Mouse (Mus musculus): ENCODE measurements around the gene Grb14. TPM values are rescaled to one million over a fixed set of nuclear protein-coding genes. Genes with fewer than 3 reads are reported as not detected.
A peak's percentile ranks its signal among the peaks of the same experiment; 100 is the strongest.

The Grb14 gene
- total RNA-seq, 4 experiments from 2014 or later = 20.7 to 27.8 (median 23.3) TPM

DNA sequence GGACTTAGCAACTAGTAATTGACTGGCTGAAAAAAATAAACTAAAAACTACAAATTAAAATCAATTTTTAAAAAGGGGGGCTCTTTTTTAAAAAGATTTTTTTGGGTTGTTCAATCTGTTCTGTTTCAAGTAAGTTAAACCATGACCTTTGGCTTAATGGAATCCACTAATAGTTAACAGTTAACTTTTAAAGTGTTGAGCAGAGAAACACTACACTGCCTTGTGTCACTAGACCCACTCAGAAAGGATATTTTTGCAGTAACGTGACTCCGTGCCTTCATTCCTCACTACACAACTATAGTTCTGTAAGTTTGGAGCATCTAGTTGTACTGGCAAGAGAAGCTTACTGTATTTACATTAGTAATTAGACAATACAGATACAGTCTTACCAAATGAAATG lies 50.2 kb downstream of the Grb14 start:
- DNase-seq (ENCODE audit: low spot score in 2 of 2) = no peak

DNA sequence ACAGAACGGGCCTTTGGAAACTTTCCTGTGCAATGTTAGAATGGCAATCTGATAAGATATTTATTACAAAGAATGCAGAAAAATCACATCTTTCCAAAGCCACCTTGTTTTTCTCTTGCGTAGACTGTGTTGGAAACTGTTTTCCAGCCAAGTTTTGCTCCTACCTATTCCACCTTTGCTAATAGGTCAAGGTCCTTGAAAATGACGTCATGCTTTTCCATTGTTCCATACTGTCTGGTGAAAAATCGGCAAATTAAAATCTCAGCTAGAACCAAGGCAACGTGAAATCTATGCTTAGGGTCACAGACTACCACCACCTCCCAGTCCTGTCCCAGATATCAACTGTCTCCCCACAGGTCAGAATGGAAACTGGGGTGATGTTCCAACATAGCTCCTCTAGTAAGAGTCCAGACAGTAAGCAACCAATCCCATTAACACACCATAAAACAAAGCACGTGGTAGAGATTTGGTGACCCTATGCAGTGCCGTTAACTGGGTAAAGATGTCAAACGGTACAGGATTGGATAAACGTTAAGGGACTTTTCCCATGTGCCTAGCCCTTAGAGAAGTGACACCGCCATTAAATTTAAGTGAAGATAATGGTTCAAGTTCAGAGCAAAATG lies 50.9 kb downstream of the Grb14 start:
- no peak for DNase-seq (ENCODE audit: low spot score in 2 of 2)

DNA sequence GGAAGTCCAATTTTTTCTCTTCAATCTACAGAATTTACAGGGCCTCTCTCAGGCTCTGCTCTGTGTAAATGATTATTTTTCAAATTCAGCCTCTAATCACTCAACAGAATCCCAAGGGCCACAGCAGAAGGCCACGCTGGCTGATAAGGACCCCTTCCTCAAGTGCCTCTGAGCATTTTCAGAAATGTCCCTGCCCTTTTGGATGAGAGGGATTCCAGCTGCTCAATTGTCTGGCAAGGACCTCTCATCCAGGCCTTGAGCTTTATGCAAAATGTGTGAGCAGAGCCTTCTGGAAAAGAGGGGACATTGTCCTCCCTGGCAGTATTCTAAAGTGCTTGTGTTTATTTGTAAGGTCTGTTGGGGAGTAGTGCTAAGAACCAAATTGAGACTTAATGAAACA lies 51.7 kb downstream of the Grb14 start:
- no peak for DNase-seq (ENCODE audit: low spot score in 2 of 2)

DNA sequence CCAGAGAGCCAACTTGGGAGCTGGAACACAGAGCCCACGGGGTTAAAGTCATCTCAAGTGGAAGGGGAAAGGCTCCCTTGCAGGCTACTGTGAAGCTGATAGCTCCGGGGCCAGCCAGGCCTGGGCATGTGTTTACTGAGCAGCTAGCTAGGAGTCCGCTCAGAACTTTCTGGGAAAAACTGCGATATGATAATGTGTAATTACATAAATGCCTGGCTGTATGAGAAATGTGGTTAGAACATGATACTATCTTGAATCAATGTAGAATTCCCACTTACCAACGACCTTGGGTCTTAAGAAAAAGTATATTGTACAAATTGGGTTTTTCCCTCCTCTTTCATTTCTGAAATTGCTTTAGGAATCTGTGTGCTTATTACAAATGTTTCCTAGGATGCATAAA lies 53.0 kb downstream of the Grb14 start:
- DNase-seq (ENCODE audit: low spot score in 2 of 2) = no peak

DNA sequence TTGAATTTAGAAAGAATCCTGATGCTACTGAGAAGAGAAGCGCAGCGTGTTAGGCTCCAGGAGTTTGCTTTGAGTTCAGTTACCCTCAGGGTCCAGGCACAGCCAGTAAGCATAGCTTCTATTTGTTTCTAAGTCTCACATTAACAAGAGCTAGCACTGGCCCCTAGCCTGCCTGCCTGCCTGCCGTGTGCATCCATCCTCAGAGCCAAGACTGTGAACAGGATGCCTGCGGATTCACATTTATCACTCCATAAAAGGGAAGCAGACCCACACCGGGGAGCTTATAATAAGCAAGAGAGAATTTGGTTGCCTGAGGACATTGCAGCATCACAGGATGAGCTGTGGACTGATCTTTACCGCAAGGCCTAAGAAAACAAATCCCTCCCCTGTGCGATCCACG lies 53.8 kb downstream of the Grb14 start:
- DNase-seq (ENCODE audit: low spot score in 2 of 2) = no peak

DNA sequence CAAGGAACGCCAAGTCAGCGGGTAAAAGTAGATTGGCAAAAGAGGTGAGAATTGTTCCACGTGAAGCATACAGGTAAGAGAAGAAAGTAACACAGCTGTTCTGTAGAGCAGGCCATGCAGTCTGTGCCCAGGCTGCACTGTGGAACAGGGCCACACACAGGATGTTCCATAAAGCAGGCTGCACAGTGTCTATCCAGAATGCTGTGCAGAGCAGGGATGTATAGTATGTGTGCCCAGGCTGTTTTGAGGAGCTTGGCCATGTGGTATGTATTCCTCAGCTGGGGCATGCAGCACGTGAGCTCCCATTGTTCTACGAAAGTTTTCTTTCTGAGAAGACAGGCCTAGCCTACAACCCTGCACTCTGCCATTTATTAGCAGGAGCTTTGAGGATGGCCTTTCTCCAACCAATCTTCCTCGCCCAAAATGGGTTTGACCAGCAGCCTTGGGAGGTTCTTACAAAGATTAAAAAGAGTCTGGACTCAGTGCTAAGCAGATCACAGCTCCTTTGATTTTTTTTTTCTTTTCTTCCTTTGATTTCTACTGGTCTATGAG lies 57.8 kb downstream of the Grb14 start:
- DNase-seq (ENCODE audit: low spot score in 2 of 2) = no peak

DNA sequence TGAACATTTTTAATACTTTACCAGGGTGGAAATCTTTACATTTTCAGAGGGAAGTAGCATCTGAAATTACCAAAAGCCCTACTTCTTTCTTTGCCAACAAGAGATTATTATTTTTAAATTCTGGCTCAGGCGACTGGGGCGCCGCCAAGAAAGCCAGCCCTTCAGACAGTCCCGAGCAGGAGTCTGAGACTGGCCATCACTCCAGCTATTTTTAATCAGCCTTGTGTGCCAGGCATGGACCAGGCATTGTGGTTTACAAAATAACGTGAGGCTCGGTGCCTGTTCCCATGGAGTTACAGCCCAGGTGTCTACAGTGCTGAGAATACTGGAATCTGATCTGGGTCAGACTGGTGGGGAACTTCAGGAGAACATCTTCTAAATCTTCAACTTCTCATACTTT lies 58.5 kb downstream of the Grb14 start:
- DNase-seq (ENCODE audit: low spot score in 2 of 2) = no peak

DNA sequence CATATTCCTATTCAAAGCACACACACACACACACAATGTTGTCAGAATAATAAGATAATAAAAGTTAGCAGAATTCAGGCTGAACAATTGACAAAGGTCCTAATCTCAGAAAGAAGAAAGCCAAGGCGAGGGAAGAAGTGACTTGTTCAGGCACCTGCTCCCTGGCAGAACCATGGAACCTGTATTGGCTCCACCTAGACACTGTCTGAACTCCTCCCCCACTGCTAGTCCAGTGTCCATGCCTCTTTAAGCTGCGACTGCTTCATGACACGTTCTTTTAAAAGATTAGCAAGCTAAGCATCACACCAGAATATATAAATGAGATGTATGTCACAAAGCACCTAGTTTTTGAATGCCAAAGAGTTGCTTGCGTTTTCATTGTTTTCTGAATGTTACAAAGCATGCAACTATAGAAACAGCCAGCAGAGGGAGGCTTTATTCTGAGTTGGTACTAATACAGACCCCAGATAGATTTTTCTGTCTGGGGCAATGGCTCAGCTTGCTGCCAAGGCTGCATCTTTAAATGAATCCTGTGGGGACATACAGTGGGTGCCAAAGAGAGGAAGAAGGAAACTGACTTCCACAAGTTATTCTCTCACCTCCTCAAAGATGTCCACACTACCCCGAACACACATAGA lies 59.4 kb downstream of the Grb14 start:
- no peak for DNase-seq (ENCODE audit: low spot score in 2 of 2)

DNA sequence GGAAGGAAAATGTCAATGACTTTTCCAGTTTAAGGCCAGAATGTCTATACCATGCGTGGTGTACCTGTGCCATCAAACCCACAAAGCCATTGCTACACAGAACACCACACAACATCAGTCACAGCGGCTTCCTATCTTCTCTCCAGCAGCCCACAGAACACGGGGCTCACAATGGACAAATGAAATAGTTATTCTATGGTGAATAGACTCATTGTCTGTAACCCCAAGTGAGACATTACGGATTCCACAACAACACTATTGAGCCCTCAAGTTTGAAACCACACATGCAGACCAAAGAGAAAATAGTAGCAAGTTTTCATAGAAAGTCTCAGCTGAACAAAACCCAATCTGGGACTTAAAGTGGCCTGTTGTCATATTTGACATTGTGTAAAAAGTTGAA lies 62.6 kb downstream of the Grb14 start:
- no peak for DNase-seq (ENCODE audit: low spot score in 2 of 2)

DNA sequence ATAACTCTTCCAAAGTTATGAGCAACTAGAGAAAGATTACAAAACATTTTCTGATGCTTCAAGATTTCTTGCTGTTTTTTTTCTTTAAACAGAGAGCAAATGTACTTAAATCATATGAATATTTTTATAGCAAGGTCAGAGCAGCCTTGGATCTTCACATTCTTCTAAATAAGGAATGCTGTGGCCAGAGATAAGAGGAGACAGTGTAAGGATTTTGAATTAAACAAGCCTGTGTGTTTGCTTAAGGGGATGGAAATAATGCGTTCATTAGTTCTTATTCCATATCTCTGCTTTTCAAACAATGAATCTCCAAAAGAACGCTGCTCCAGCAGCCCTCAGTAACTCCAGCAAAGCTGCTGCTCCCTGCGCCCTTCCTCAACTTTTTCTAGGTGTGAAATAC lies 63.4 kb downstream of the Grb14 start:
- DNase-seq (ENCODE audit: low spot score in 2 of 2) = no peak

DNA sequence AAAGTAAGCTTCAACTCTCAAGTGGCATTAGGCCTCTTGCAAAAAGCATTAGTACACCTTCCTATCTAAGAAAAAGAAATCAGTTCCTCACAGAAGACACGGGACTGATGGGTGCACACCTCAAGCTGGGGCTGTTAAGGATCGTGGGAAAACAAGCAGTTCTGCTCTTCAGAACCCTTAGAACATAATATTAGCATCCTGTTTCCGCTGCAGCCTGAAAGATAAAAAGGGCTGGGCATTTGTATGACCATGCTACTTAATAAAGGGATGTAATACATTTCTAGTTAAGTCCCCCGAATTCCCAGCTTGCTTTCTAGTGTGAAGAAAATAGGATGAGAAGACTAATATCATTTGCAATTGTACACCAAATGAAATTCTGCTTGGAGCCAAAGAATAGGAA lies 65.1 kb downstream of the Grb14 start:
- DNase-seq (ENCODE audit: low spot score in 2 of 2) = no peak

DNA sequence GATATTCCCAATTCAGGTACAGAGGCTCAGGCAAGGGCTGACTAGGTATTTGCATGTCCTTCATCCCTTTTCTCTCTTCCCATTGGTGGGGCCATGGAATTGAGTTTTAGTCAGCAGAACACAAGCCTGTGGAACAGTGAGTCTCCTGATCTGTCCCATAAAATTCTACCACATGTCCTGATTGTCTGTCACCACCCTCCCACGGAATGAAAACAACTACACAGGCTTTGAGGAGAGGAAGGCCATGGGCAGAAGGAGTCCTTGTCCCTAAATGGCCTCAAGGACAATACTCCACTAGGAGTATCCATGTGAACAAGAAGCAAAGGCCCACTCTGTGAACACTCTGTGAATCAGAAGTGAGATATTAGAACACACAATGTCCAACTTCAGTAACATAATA lies 69.3 kb downstream of the Grb14 start:
- DNase-seq (ENCODE audit: low spot score in 2 of 2) = no peak

DNA sequence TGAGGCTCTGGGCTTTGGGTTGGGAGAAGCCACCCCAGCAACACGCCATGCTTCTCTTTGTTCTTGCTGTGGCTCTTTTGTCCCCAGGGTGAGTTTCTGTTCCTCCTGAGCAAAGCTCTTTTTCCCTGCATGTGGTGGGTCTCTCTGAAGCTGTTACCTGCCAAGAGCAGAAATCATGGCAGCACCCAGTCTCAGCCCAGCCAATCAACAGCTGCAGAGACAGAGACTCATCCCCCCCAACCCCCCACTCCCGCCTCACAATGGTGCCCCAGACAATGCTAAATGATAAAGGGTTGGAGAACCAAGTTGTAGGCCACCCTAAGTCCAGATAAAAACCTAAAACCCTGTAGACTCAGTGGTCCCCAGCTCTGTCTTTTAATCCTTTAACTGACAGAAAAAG lies 75.6 kb downstream of the Grb14 start:
- DNase-seq (ENCODE audit: low spot score in 2 of 2) = no peak

DNA sequence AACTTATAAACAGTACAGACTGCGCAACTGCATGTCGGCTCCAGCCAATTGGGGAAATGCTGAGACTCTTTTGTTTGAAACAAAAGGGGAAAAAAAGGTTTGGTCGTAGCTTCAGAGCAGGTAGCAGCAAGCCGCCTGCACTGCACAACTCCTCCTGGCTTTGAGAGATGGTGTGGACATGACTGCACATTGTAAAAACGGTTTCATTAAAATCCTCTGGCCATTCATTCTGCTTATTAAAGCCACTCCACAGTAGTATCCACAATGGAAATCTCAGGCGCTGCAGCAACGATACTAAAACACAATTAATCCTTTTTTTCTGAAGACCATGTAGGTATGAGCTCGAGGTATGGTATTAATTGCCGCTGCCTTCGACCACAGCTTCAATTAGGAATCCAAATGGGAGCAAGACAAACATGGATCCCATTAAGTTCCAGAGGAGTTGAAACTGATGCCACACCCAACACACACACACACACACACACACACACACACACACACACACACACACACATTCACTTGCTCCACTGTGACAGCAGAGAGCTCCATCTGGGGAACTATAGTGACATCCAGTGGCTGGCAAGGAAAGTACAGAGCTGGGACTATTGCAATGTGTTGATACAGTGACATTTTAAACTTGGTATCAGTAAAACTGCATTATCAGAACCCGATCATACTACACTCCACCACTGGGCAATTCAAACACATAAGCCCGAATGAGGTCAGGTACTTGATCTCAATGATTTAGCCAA lies 76.2 kb downstream of the Grb14 start:
- peak in 1 of 2 experiments; percentile 33 for DNase-seq (ENCODE audit: low spot score in 2 of 2)

DNA sequence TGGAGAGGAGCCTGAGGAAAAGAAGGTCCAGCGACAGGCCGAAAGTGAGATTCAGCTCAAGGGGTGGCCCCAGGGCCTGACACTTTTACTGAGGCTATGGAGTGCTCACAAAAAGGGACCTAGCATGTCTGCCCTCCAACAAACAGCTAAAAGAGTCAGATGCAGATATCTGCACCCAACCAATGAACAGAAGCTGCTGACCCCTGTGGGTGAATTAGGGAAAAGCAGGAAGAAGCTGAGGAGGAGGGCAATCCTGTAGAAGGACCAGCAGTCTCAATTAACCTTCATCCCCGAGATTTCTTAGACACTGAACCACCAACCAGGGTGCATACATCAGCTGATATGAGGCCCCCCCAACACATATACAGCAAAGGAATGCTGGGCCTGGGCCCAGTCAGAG lies 77.3 kb downstream of the Grb14 start:
- DNase-seq (ENCODE audit: low spot score in 2 of 2) = no peak

DNA sequence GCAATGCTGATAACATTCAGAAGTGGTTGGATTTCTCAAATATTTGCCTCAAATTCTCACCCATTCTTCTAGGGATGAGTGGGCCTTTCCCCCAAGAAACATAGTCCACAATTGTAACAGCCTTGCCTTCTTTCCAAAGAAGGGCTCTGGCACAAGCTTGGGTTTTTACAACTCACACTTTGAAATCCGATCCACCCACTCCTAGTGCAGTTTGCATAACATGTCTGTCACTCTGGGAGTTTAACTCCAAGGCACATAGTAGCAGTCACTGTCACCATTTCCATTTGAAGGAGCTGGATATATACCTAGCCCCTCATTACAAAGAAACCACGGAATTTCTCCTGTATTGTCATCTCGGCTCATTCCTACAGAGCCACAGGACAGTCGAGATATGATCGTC lies 103.9 kb downstream of the Grb14 start:
- no peak for DNase-seq (ENCODE audit: low spot score in 2 of 2)

DNA sequence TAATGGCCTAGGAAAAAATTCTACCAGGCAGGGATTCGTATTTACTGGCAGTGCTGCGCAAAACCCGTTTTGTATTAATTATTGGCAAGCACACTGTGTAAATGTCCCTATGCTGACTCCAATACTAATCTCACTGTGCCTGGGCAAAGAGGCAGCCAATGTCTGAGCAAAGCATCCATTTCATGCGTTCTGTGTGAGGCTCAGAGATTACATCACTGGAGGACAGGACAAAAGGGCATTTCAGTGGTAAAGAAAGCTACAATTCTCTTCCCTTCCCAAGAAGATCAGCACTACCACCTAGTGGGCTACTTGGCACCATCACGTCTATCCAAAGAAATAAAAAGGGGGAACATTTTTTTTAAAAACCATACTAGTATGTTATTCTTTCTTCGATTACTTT lies 109.3 kb downstream of the Grb14 start:
- peak in 1 of 2 experiments; percentile 67 for DNase-seq (ENCODE audit: low spot score in 2 of 2)

DNA sequence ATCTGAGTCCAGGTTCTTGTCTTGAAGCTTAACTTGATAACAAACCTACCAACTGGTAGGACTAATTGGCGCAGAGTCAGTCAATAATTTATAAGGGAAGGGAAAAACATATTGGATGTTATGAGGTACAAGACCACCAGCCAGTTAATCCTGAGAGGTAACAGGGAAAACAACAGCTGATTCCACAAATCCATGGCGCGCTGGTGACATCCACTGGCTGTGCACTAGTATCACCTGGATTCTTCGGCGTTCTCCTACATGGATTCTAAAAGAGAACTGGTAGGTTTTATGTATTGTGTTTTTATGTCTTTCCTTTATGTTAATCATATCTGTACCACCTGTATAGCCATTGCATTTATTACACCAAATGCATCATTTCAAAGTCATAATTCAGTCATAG lies 119.9 kb downstream of the Grb14 start:
- DNase-seq (ENCODE audit: low spot score in 2 of 2) = no peak

DNA sequence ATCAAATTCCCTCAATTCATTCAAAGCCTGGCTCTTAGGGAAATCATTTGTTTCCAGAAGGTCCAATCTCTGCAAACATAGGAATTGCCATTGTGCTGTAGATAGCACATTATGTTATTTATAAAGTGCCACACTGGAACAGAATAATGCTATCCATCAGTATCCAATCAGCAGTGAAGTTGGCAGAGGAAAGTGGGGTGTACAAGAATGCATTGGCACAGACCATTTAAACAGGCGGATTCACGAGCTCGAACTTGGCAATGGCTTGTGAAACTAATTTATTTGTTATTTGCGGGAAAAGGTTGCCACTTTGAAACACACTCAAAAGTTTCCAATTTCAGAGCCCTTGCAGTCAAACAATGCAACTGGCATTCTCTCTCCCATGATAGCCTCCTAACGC lies 126.9 kb downstream of the Grb14 start:
- DNase-seq (ENCODE audit: low spot score in 2 of 2) = no peak

DNA sequence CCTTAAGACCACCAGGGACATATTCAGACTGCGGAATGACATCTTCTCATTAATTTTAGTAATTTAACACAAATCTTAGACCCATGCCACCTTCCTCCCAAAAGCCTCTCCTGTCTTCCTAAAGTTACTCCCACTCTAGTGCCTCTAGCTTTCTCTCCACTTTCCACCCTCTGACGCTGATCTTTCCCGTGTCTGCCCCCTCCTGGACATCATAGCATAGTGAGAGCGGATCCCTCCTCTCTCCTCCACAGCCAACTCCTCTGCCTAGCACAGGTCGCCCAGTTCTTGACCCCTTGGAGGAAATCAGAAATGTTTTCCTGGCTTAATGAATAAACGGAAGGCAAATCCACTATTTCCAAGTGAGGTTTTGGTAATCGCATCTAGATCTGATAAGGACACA lies 131.6 kb downstream of the Grb14 start:
- no peak for DNase-seq (ENCODE audit: low spot score in 2 of 2)

DNA sequence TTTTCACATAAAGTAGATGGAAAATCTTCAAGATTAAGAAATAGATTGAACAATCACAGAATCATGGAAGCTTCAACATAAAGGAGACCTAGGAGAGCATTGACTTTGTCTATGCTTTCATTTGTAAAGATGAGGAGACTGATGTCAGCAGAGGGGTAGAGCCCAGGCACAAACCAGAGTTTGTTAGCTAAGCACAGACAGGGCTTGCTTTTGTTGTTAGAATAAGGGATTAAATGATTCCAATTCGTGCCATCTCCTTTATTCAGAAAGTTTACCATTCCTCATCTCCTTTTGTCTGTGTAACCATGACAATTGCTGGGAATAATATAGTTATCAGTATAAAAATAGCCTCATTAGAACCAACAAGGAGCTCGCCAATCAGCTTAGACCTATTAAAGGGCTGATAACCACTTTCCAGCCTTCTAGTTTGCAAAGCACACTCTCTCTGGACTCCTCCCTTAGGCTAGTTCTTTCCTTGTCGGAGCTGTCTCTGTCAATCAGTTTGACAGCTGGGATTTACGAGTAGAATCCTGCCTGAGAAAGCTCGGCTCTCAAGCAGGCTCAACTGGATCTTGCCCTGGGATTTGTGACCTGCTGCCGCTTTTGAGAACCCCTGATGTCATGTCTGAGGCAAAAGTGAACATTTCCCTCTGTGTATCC lies 137.6 kb downstream of the Grb14 start:
- DNase-seq (ENCODE audit: low spot score in 2 of 2) = no peak

DNA sequence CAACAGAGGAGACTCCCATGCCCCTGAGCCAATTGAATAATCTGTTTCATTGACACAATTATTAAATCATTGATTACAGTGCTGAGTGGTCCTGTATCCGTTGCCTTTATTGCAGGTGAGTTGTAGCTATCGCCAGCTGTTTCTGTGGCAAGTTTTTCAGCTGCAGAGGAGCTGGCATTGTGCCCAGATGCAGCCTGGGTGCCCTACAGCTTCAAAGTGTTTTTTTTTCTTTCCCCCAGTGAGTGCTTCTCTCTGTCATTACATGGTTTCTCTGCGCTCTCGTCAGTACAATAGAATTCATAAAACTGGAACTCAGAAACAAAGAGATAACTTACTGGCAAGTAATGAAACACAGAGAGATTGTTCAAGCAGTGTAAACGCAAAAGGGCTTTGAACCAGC lies 139.1 kb downstream of the Grb14 start:
- DNase-seq (ENCODE audit: low spot score in 2 of 2) = no peak
